Mouse (Mus musculus) megakaryocyte, embryonic 14.5 days (primary cell): Measurements from ENCODE around the gene Gm42688.

ENCODE experiments used
- FLI1 ChIP-seq: IDR thresholded peaks from 2 replicates; pipeline ENCODE4 v1.6.1; 2012; ENCODE audit warnings: low read length, inconsistent platforms, mixed read lengths
- GATA1 ChIP-seq: IDR thresholded peaks from 3 replicates; pipeline ENCODE4 v1.6.1; 2012; ENCODE audit warnings: mixed read lengths, low read length, inconsistent platforms, borderline replicate concordance

- TF ChIP-seq GATA1 (no peak), FLI1 (no peak)
These were observed 40.2 kb downstream of the Gm42688 start for GRCm38 (mm10) chr6:83141636-83142035.
